Mouse (Mus musculus) heart, adult 2 months (tissue): ENCODE data around the gene Zfp53.

Experiments
- CTCF ChIP-seq: fragments of 200-600 bp; IDR thresholded peaks from 2 replicates; pipeline ENCODE4 v1.8.1; 2022; ENCODE audit warnings: antibody characterized with exemption, mild to moderate bottlenecking, moderate library complexity
- EP300 ChIP-seq: fragments of 200-500 bp; IDR thresholded peaks from 2 replicates; pipeline ENCODE4 v1.6.1; 2011; ENCODE audit warnings: low read depth, low read length, control low read depth; ENCODE audit not compliant: insufficient read depth
- POLR2A ChIP-seq: fragments of 200-500 bp; IDR thresholded peaks from 2 replicates; pipeline ENCODE4 v1.6.1; 2011; ENCODE audit warnings: mild to moderate bottlenecking, low read depth, low read length, control low read depth; ENCODE audit not compliant: insufficient read depth

DNA sequence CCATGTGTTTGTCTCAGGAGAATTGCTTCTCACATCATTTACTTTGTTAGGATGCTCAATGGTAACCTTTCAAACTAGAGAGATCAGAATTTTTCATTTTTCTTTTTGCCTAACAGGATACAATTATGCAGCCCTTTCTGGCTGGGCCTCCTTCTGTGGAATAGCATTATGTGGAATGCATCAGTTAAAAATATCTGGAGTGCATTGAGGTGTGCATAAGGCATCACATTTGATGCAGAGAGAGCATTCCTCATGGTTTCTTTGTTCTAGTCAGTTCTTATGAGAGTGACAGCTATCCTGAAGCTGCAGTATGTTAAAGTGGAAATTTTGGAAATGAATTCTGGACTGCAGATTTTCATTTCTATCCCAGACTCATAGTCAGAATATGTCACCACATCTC lies 37.5 kb downstream of the Zfp53 start:
- TF ChIP-seq CTCF (no peak), EP300 (no peak), POLR2A (no peak)
